Mouse (Mus musculus) monocyte, adult 59 days (primary cell): ENCODE measurements around the gene Fmnl1. TPM values are rescaled to one million over a fixed set of nuclear protein-coding genes. Genes with fewer than 3 reads are reported as not detected.

Experiments
- total RNA-seq, 2 experiments: library from RNA; stranded (reverse); gene quantifications; one replicate each; pipeline ENCODE4 v1.2.4; 2023

Fmnl1 gene
- 100 to 1,000 TPM; 741 to 825 TPM for total RNA-seq

DNA sequence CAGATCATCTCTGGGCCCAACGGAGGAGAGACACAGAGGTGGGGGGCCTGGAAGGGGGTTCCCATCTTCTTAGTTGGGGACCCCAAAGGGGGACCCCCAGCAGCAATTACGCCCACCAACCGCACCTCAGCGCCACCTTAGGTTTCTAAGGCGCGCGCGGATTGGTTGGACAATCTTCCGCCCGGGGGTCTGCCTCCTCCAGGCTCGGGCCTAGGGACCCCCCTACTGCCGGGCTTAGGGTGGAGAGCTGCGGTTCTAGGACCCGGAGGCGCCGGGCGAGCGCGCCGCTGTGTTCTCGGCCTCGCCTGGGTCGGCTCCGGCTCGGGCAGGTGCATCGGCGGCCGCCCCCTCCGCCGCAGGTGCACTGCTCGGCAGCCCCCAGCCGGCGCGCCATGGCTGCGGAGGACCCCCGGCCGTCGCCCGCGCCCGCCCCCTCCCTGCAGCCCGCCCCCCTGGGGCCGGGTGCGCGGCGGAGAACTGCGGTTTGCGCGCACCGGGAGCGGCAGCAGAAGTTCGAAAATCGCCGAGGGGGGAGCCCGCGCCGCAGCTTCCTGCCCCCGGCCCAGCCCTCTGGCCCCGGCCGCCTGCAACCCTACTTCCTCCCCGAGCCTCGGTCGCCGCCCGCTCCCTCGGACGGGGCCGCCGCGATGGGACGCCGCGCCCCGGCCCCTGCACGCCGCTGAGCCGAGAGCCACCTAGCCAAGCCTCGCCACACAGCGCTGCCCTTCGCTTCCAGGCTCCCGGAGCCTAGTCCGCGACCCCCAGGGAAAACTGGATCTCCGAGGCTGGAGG lies at the start of gene Fmnl1:
TSS of gene Fmnl1 (plus strand) at position 614 of the 792 bp plus-strand sequence.

GRCm38 (mm10) chr11:103131701-103132575 lies 39.0 kb upstream of the Fmnl1 start, which contains the start of gene Hexim2:
TSS of gene Hexim2 (plus strand) at chr11:103132429.

DNA sequence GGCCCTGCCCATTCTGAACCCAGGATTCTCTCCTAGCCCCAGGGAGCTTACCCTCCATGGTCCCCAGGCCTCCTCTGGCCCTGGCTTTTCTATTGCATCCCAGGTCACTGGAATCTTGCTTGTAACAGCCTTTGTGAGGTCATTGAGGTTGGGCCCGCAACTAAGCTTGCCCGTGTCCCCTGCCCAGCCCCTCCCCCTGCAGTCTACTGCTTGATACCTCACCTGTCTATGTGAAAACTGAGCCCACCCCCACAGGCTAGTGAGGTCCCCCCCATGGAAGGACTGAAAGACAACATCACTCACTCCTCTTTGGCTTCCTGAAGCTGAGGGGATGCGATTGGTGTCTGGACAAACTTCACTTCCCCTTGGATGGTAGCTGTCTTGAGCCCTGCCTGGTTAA lies 37.6 kb downstream of the Fmnl1 start, which contains the start of gene 1700023F06Rik:
TSS of gene 1700023F06Rik (minus strand) at position 101 of the 400 bp plus-strand sequence.

GRCm38 (mm10) chr11:103217790-103218516 lies 47.0 kb downstream of the Fmnl1 start, which contains the start of gene Spata32:
TSS of gene Spata32 (minus strand) at chr11:103218432.

Other genes starting within 250 kb of the Fmnl1 start
- under 1 TPM; 0.18 to 0.97 TPM for gene Kif18b, start 246.0 kb upstream of the Fmnl1 start, total RNA-seq
- not detected for gene C1ql1, start 224.4 kb upstream of the Fmnl1 start, total RNA-seq
- gene Nmt1, start 142.9 kb upstream of the Fmnl1 start, total RNA-seq = 10 to 100 TPM; 89.9 to 97.1 TPM
- gene Dcakd, start 142.8 kb upstream of the Fmnl1 start, total RNA-seq = 10 to 100 TPM; 30.5 to 33.0 TPM
- gene Plcd3, start 69.4 kb upstream of the Fmnl1 start, total RNA-seq = under 1 TPM; 0.68 to 0.73 TPM
- gene Acbd4, start 69.4 kb upstream of the Fmnl1 start, total RNA-seq = 10 to 100 TPM; 21.4 to 24.6 TPM
- gene Hexim1, start 54.9 kb upstream of the Fmnl1 start, total RNA-seq = 10 to 100 TPM; 47.5 to 61.8 TPM
- 1 to 10 TPM; 2.7 to 3.8 TPM for gene Hexim2, start 38.7 kb upstream of the Fmnl1 start, total RNA-seq
- not detected for gene 1700023F06Rik, start 37.5 kb downstream of the Fmnl1 start, total RNA-seq
- not detected for gene Spata32, start 47.3 kb downstream of the Fmnl1 start, total RNA-seq
- gene Map3k14, start 96.4 kb downstream of the Fmnl1 start, total RNA-seq = 100 to 1,000 TPM; 113 to 117 TPM
- gene Arhgap27, start 192.6 kb downstream of the Fmnl1 start, total RNA-seq = 100 to 1,000 TPM; 109 to 119 TPM
- 10 to 100 TPM; 51.0 to 54.5 TPM for gene Plekhm1, start 241.6 kb downstream of the Fmnl1 start, total RNA-seq